Mouse (Mus musculus): ENCODE results near the gene 4921539E11Rik. TPM values are rescaled to one million over a fixed set of nuclear protein-coding genes. Genes with fewer than 3 reads are reported as not detected.

4921539E11Rik gene
- polyA plus RNA-seq, 1 experiment = not detected

- H3K4me1 ChIP-seq (ENCODE audit: control insufficient read depth, insufficient read depth, low read length) = no peaks in the 10 kb centered on the region; the same call in 1 of the 2 replicates
- H3K4me3 ChIP-seq (ENCODE audit: insufficient read depth, low read depth, low read length) = no peak overlapping the region
- TF ChIP-seq CTCF (conservative IDR thresholded peaks at IDR 0.05; ENCODE audit: insufficient read depth, insufficient read length, low read depth, low read length) = peak; percentile 27; the same call in 1 of the 2 replicates
- TF ChIP-seq POLR2A (IDR thresholded peaks at IDR 0.05; ENCODE audit: low read depth, low read length) = no peak
- peaks cover 8% of the 10 kb centered on the region for H3K36me3 ChIP-seq (ENCODE audit: control insufficient read depth, insufficient read depth, low read length)
- DNase-seq = no peak
- no peaks in the 10 kb centered on the region for H3K27me3 ChIP-seq (replicated peaks; ENCODE audit: control insufficient read depth, insufficient read depth, low read length)
- H3K27ac ChIP-seq (ENCODE audit: insufficient read depth, low read depth, low read length) = no peak overlapping the region
- WGBS = 90% methylated on average over 2 of the region's 2 CpGs
Observed at GRCm38 (mm10) chr4:103192421-103192820, 98.2 kb downstream of the 4921539E11Rik start.

- H3K4me1 ChIP-seq (ENCODE audit: control insufficient read depth, insufficient read depth, low read length) = no peaks in the 10 kb centered on the region; the same call in 1 of the 2 replicates
- WGBS = 76% methylated on average over 8 of the region's 8 CpGs
- peak; percentile 36 for DNase-seq
- H3K4me3 ChIP-seq (ENCODE audit: insufficient read depth, low read depth, low read length) = no peak overlapping the region
- H3K27me3 ChIP-seq (replicated peaks; ENCODE audit: control insufficient read depth, insufficient read depth, low read length) = no peaks in the 10 kb centered on the region
- peak overlapping the region; percentile 71; the same call in 1 of the 2 replicates for H3K27ac ChIP-seq (ENCODE audit: insufficient read depth, low read depth, low read length)
- TF ChIP-seq CTCF (conservative IDR thresholded peaks at IDR 0.05; ENCODE audit: insufficient read depth, insufficient read length, low read depth, low read length) (no peak), POLR2A (IDR thresholded peaks at IDR 0.05; ENCODE audit: low read depth, low read length) (no peak)
- H3K36me3 ChIP-seq (ENCODE audit: control insufficient read depth, insufficient read depth, low read length) = peaks cover 11% of the 10 kb centered on the region
Observed at GRCm38 (mm10) chr4:103188786-103189640, 101.7 kb downstream of the 4921539E11Rik start.

Other genes with a start within 250 kb of the 4921539E11Rik start
- 8.9 and 10.6 TPM in 2 replicates for gene Mier1, start 176.5 kb downstream of the 4921539E11Rik start, polyA plus RNA-seq (2012; rRNA removed)
- 1.7 and 1.8 TPM in 2 replicates for gene Wdr78, start 176.3 kb downstream of the 4921539E11Rik start, polyA plus RNA-seq (2012; rRNA removed)
- gene Slc35d1, start 75.7 kb downstream of the 4921539E11Rik start, polyA plus RNA-seq (2012; rRNA removed) = 13.3 and 15.9 TPM in 2 replicates
- 17.5 and 19.3 TPM in 2 replicates for gene Oma1, start 22.9 kb upstream of the 4921539E11Rik start, polyA plus RNA-seq (2012; rRNA removed)

Data from kidney, adult 2 months (tissue).